Mouse (Mus musculus): ENCODE measurements around the gene Gm16503. TPM values are rescaled to one million over a fixed set of nuclear protein-coding genes. Genes with fewer than 3 reads are reported as not detected.
"Not testable (repeated sequence)": the region's sequence is repeated elsewhere in the genome, so short reads cannot be mapped to it uniquely, and the experiment has no call there.

Gene Gm16503
- polyA plus RNA-seq, 1 experiment from 2014 or later, result 0.08 TPM

- H3K36me3 ChIP-seq (ENCODE audit: control insufficient read depth, insufficient read depth, low read length), result no peaks in the 10 kb centered on the region
- H3K9ac ChIP-seq (ENCODE audit: low read length), result no peak overlapping the region
- WGBS, result 68% methylated on average over 2 of the region's 2 CpGs
- no peak overlapping the region for H3K27ac ChIP-seq (ENCODE audit: low read length)
- no peaks in the 10 kb centered on the region for H3K4me1 ChIP-seq (replicated peaks; ENCODE audit: control insufficient read depth, insufficient read depth, low read length)
- H3K27me3 ChIP-seq (ENCODE audit: control insufficient read depth, insufficient read depth, low read depth, low read length), result no peaks in the 10 kb centered on the region
- peaks cover 23% of the 10 kb centered on the region for H3K9me3 ChIP-seq (ENCODE audit: control insufficient read depth, low read length)
- no peak overlapping the region for H3K4me3 ChIP-seq (ENCODE audit: low read length)
- no peak for ATAC-seq (ENCODE audit: low read depth)
- no peak overlapping the region for H3K4me2 ChIP-seq (ENCODE audit: low read depth, low read length)
These were observed 2.3 kb upstream of the Gm16503 start for GRCm38 (mm10) chr4:147537702-147538101.

- Histone ChIP-seq H3K27ac (ENCODE audit: low read length) (no peak overlapping the region), H3K9me3 (ENCODE audit: control insufficient read depth, low read length) (peaks cover 15% of the 10 kb centered on the region), H3K4me1 (replicated peaks; ENCODE audit: control insufficient read depth, insufficient read depth, low read length) (no peaks in the 10 kb centered on the region), H3K27me3 (ENCODE audit: control insufficient read depth, insufficient read depth, low read depth, low read length) (no peaks in the 10 kb centered on the region), H3K4me2 (ENCODE audit: low read depth, low read length) (no peak overlapping the region), H3K4me3 (ENCODE audit: low read length) (no peak overlapping the region), H3K36me3 (ENCODE audit: control insufficient read depth, insufficient read depth, low read length) (no peaks in the 10 kb centered on the region), H3K9ac (ENCODE audit: low read length) (no peak overlapping the region)
- no peak for ATAC-seq (ENCODE audit: low read depth)
These were observed 1.1 kb downstream of the Gm16503 start for GRCm38 (mm10) chr4:147541105-147541504.

GRCm38 (mm10) chr4:147553071-147553470 lies 13.1 kb downstream of the Gm16503 start, which contains the start of gene Zfp985:
TSS of gene Zfp985 (plus strand) at chr4:147553277.
- H3K9ac ChIP-seq (ENCODE audit: low read length); H3K4me3 ChIP-seq (ENCODE audit: low read length); H3K27ac ChIP-seq (ENCODE audit: low read length); H3K4me1 ChIP-seq (replicated peaks; ENCODE audit: control insufficient read depth, insufficient read depth, low read length); ATAC-seq (ENCODE audit: low read depth); H3K36me3 ChIP-seq (ENCODE audit: control insufficient read depth, insufficient read depth, low read length); H3K4me2 ChIP-seq (ENCODE audit: low read depth, low read length); H3K27me3 ChIP-seq (ENCODE audit: control insufficient read depth, insufficient read depth, low read depth, low read length): not testable (repeated sequence)
- peaks cover 16% of the 10 kb centered on the region for H3K9me3 ChIP-seq (ENCODE audit: control insufficient read depth, low read length)
- WGBS, result 68% methylated on average over 5 of the region's 5 CpGs

GRCm38 (mm10) chr4:147554361-147554760 lies 14.3 kb downstream of the Gm16503 start:
- WGBS, result 63% methylated on average over 2 of the region's 2 CpGs
- ATAC-seq (ENCODE audit: low read depth), result not testable (repeated sequence)

GRCm38 (mm10) chr4:147556921-147557320 lies 16.9 kb downstream of the Gm16503 start:
- not testable (repeated sequence) for H3K27me3 ChIP-seq (ENCODE audit: control insufficient read depth, insufficient read depth, low read depth, low read length); H3K27ac ChIP-seq (ENCODE audit: low read length); H3K9ac ChIP-seq (ENCODE audit: low read length); H3K4me2 ChIP-seq (ENCODE audit: low read depth, low read length); H3K4me1 ChIP-seq (replicated peaks; ENCODE audit: control insufficient read depth, insufficient read depth, low read length); H3K4me3 ChIP-seq (ENCODE audit: low read length); ATAC-seq (ENCODE audit: low read depth); H3K36me3 ChIP-seq (ENCODE audit: control insufficient read depth, insufficient read depth, low read length)
- H3K9me3 ChIP-seq (ENCODE audit: control insufficient read depth, low read length), result peaks cover 14% of the 10 kb centered on the region
- WGBS, result 36% methylated on average over 1 of the region's 1 CpGs

More at GRCm38 (mm10) chr4:147554361-147554760, 14.3 kb downstream of the Gm16503 start:
- H3K4me3 ChIP-seq (ENCODE audit: low read length); H3K27me3 ChIP-seq (ENCODE audit: control insufficient read depth, insufficient read depth, low read depth, low read length); H3K27ac ChIP-seq (ENCODE audit: low read length); H3K4me2 ChIP-seq (ENCODE audit: low read depth, low read length); H3K9ac ChIP-seq (ENCODE audit: low read length); H3K36me3 ChIP-seq (ENCODE audit: control insufficient read depth, insufficient read depth, low read length); H3K4me1 ChIP-seq (replicated peaks; ENCODE audit: control insufficient read depth, insufficient read depth, low read length): not testable (repeated sequence)
- peaks cover 16% of the 10 kb centered on the region for H3K9me3 ChIP-seq (ENCODE audit: control insufficient read depth, low read length)

GRCm38 (mm10) chr4:147558011-147558410 lies 18.0 kb downstream of the Gm16503 start:
- H3K4me1 ChIP-seq (replicated peaks; ENCODE audit: control insufficient read depth, insufficient read depth, low read length); ATAC-seq (ENCODE audit: low read depth); H3K4me2 ChIP-seq (ENCODE audit: low read depth, low read length); H3K9ac ChIP-seq (ENCODE audit: low read length); H3K36me3 ChIP-seq (ENCODE audit: control insufficient read depth, insufficient read depth, low read length); H3K27ac ChIP-seq (ENCODE audit: low read length); H3K27me3 ChIP-seq (ENCODE audit: control insufficient read depth, insufficient read depth, low read depth, low read length); H3K4me3 ChIP-seq (ENCODE audit: low read length): not testable (repeated sequence)
- H3K9me3 ChIP-seq (ENCODE audit: control insufficient read depth, low read length), result peaks cover 14% of the 10 kb centered on the region

GRCm38 (mm10) chr4:147559096-147559495 lies 19.1 kb downstream of the Gm16503 start:
- H3K36me3 ChIP-seq (ENCODE audit: control insufficient read depth, insufficient read depth, low read length); ATAC-seq (ENCODE audit: low read depth); H3K9ac ChIP-seq (ENCODE audit: low read length); H3K4me3 ChIP-seq (ENCODE audit: low read length); H3K4me1 ChIP-seq (replicated peaks; ENCODE audit: control insufficient read depth, insufficient read depth, low read length); H3K27me3 ChIP-seq (ENCODE audit: control insufficient read depth, insufficient read depth, low read depth, low read length); H3K4me2 ChIP-seq (ENCODE audit: low read depth, low read length); H3K27ac ChIP-seq (ENCODE audit: low read length): not testable (repeated sequence)
- peaks cover 12% of the 10 kb centered on the region; the same call in 1 of the 2 replicates for H3K9me3 ChIP-seq (ENCODE audit: control insufficient read depth, low read length)
- WGBS, result 28% methylated on average over 1 of the region's 1 CpGs

- Histone ChIP-seq H3K4me1 (replicated peaks; ENCODE audit: control insufficient read depth, insufficient read depth, low read length) (no peaks in the 10 kb centered on the region), H3K9ac (ENCODE audit: low read length) (no peak overlapping the region), H3K4me2 (ENCODE audit: low read depth, low read length) (no peak overlapping the region), H3K27me3 (ENCODE audit: control insufficient read depth, insufficient read depth, low read depth, low read length) (no peaks in the 10 kb centered on the region), H3K4me3 (ENCODE audit: low read length) (no peak overlapping the region), H3K27ac (ENCODE audit: low read length) (no peak overlapping the region), H3K36me3 (ENCODE audit: control insufficient read depth, insufficient read depth, low read length) (no peaks in the 10 kb centered on the region), H3K9me3 (ENCODE audit: control insufficient read depth, low read length) (peaks cover 13% of the 10 kb centered on the region; the same call in 1 of the 2 replicates)
- WGBS, result 66% methylated on average over 6 of the region's 6 CpGs
- ATAC-seq (ENCODE audit: low read depth), result no peak
These were observed 25.6 kb downstream of the Gm16503 start for GRCm38 (mm10) chr4:147565426-147566220.

GRCm38 (mm10) chr4:147571156-147571555 lies 31.1 kb downstream of the Gm16503 start:
- not testable (repeated sequence) for H3K9me3 ChIP-seq (ENCODE audit: control insufficient read depth, low read length); H3K27ac ChIP-seq (ENCODE audit: low read length); ATAC-seq (ENCODE audit: low read depth); H3K4me1 ChIP-seq (replicated peaks; ENCODE audit: control insufficient read depth, insufficient read depth, low read length); H3K4me3 ChIP-seq (ENCODE audit: low read length); H3K4me2 ChIP-seq (ENCODE audit: low read depth, low read length); H3K27me3 ChIP-seq (ENCODE audit: control insufficient read depth, insufficient read depth, low read depth, low read length); H3K9ac ChIP-seq (ENCODE audit: low read length); H3K36me3 ChIP-seq (ENCODE audit: control insufficient read depth, insufficient read depth, low read length)
- WGBS, result 69% methylated on average over 8 of the region's 8 CpGs

Measured in lung, embryonic 16.5 days (tissue).